Mouse (Mus musculus): ENCODE results near the gene Cand1. TPM values are rescaled to one million over a fixed set of nuclear protein-coding genes. Genes with fewer than 3 reads are reported as not detected.

Gene Cand1
- polyA plus RNA-seq, 1 experiment: 34.2 TPM

DNA sequence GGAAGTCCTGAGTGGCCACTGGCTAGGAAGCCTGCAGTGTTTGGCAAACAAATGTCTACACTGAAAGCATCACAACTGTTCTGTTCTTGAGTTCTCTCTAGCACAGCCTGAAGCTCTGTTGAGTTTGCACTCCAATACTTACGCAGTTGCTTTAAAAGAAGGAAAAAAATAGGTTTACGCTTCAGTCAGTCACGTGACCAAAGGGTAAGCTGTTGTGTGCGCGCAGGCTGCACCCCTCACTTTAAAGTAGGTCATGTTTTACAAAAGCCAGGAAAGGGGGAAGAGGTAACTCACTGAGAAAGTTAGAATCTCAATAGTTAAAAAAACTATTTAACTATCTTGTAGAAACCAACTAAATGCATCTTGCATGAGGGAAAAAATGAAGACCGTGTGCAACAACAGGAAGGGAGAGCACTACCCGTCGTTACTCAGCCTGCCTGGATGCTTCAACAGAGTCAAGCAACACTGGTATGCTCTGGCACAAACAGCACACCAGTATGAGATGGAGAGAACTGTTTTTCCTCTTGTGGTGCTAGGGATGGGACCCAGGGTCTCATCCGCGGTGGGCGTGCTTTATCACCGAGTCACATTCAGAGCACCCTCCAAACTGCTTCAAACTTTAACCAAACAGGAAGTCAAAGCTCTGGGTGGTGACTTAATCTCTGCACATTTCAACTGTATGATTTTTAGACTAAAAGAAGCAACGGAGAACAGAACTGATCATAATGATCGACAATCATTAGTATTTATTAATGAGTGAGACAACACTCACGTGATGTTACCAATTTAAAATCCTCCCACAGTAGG, 21.4 kb downstream of the Cand1 start:
- peaks cover 12% of the 10 kb centered on the region; the same call in 1 of the 2 replicates for H3K4me1 ChIP-seq (ENCODE audit: control insufficient read depth, insufficient read depth, low read length)
- TF ChIP-seq CTCF (IDR thresholded peaks at IDR 0.05; ENCODE audit: extremely low read depth, insufficient read depth, low read length) (no peak), POLR2A (IDR thresholded peaks at IDR 0.05; ENCODE audit: extremely low read depth, insufficient read depth, low read length) (no peak)
- no peak overlapping the region for H3K4me3 ChIP-seq (ENCODE audit: insufficient read depth, low read length)
- no peak overlapping the region for H3K27ac ChIP-seq (ENCODE audit: insufficient read depth, low read length)

DNA sequence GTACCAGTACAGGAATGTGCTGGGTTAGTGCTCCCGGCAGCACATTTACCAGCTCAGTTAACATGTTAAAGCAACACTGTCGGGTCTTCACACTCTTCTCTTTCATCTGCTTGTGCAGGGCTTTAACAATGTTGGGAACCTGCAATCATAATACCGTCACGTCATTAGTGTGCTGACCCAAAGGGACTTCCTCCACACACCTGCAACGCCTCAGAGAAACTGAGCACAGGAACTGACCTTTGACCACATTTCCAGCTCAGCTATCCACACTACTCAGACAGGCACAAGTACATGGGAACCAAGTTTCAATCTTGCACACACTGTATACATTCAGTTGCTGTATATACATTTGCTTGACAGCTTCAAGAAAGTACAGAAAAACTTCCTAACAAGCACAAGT, 27.4 kb downstream of the Cand1 start:
- no peak overlapping the region for H3K4me3 ChIP-seq (ENCODE audit: insufficient read depth, low read length)
- H3K27ac ChIP-seq (ENCODE audit: insufficient read depth, low read length): no peak overlapping the region
- TF ChIP-seq CTCF (IDR thresholded peaks at IDR 0.05; ENCODE audit: extremely low read depth, insufficient read depth, low read length) (no peak), POLR2A (IDR thresholded peaks at IDR 0.05; ENCODE audit: extremely low read depth, insufficient read depth, low read length) (no peak)
- no peaks in the 10 kb centered on the region for H3K4me1 ChIP-seq (ENCODE audit: control insufficient read depth, insufficient read depth, low read length)

DNA sequence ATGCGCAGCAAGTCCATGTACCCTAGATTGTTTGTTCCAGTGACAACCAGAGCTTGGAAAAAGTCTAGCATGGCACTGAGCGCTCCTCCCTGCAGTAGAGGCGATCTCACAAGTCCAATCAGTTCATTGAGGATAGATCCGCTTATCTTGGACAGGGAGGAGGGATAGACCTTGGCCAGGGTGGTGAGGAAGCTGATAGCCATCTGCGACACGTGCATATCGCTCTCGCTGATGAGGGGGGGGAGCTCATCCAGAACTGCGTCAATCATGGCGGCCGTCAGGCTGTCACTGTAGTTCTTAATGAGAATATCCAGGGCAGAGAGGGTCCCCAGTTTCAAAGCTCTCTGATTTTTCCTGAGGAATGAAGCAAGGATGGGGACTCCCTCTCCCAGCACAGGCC, 28.6 kb downstream of the Cand1 start:
- Histone ChIP-seq H3K4me1 (ENCODE audit: control insufficient read depth, insufficient read depth, low read length) (no peaks in the 10 kb centered on the region), H3K4me3 (ENCODE audit: insufficient read depth, low read length) (no peak overlapping the region), H3K27ac (ENCODE audit: insufficient read depth, low read length) (no peak overlapping the region)
- TF ChIP-seq POLR2A (IDR thresholded peaks at IDR 0.05; ENCODE audit: extremely low read depth, insufficient read depth, low read length) (no peak), CTCF (IDR thresholded peaks at IDR 0.05; ENCODE audit: extremely low read depth, insufficient read depth, low read length) (no peak)

DNA sequence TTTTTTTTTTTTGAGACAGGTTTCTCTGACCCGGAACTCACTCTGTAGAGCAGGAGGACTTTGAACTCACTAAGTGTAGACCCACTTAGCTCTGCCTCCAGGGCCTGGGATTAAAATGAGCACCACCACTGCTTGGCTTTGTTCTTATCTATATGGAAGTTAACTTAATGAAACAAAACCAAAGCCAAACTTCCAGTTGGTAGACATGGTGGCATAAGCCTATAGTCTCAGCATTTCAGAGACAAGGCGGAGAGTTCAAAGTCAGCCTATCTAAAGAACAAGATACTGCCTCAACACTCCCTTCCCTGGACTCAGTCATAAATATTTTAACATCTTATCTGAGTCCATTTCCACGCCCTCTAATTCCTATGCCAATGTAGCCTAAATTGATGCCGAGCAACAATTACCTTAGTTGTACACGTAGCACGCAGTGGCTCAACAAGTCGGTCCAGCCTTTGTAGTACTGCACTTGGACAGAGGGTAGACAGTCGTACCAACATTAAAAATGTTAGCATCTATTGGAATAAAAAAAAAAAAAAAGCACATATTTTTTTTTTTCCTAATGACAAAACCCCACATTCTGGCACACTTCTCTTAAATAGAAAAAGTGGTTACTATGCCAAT, 33.4 kb downstream of the Cand1 start:
- Histone ChIP-seq H3K27ac (ENCODE audit: insufficient read depth, low read length) (no peak overlapping the region), H3K4me3 (ENCODE audit: insufficient read depth, low read length) (no peak overlapping the region), H3K4me1 (ENCODE audit: control insufficient read depth, insufficient read depth, low read length) (no peaks in the 10 kb centered on the region)
- TF ChIP-seq POLR2A (IDR thresholded peaks at IDR 0.05; ENCODE audit: extremely low read depth, insufficient read depth, low read length) (no peak), CTCF (IDR thresholded peaks at IDR 0.05; ENCODE audit: extremely low read depth, insufficient read depth, low read length) (no peak)

DNA sequence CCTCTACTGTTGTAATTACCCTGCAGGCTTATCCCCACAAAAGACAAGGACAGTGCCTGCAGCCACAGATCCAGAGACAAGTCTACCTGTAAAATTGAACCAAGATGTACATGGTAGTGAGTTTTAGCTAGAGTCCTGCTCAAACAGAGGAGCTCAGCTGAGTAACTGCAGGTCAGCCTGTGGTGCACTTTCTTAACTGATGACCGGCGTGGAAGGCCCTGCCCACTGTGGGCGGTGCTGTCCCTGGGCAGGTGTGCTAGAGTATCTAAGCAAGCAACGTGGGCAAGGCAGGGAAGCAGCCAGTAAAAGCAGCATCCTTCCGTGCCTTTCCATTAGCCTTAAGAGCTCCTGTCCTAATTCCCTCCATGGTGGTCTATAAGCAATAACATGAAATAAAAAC, 34.6 kb downstream of the Cand1 start:
- TF ChIP-seq CTCF (IDR thresholded peaks at IDR 0.05; ENCODE audit: extremely low read depth, insufficient read depth, low read length) (no peak), POLR2A (IDR thresholded peaks at IDR 0.05; ENCODE audit: extremely low read depth, insufficient read depth, low read length) (no peak)
- Histone ChIP-seq H3K4me3 (ENCODE audit: insufficient read depth, low read length) (no peak overlapping the region), H3K27ac (ENCODE audit: insufficient read depth, low read length) (no peak overlapping the region), H3K4me1 (ENCODE audit: control insufficient read depth, insufficient read depth, low read length) (no peaks in the 10 kb centered on the region)

DNA sequence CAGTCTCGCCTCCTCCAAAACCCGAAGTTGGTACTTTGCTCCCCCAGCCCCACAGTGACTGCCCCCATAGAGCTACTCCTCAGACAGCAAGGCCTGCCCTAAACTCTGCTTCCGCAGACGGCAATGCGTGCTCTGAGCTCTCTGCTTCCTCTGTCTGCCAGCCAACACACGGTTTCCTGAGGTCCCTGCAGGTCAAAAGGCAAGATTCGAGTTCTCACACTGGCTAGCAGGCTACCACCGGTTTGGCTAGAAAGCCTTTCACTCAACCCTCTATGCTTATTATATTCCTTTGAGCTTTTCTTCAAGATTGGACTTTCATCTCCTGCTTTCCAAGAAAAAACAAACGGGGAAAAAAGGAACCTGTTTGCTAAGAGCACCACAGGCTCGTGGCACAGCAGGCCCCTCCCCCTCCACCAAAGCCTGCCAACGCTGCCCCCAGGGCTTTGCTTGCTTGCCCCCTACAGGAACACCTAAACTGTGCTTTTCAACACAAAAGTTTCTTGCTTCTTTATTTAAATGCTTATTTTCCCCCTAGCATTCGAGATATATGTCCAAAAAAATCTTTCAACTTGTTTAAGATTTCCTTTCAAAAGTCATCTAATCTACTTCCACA, 35.4 kb downstream of the Cand1 start:
- TF ChIP-seq CTCF (IDR thresholded peaks at IDR 0.05; ENCODE audit: extremely low read depth, insufficient read depth, low read length): no peak
- no peak for TF ChIP-seq POLR2A (IDR thresholded peaks at IDR 0.05; ENCODE audit: extremely low read depth, insufficient read depth, low read length)
- H3K4me3 ChIP-seq (ENCODE audit: insufficient read depth, low read length): no peak overlapping the region
- no peak overlapping the region for H3K27ac ChIP-seq (ENCODE audit: insufficient read depth, low read length)
- no peaks in the 10 kb centered on the region for H3K4me1 ChIP-seq (ENCODE audit: control insufficient read depth, insufficient read depth, low read length)

DNA sequence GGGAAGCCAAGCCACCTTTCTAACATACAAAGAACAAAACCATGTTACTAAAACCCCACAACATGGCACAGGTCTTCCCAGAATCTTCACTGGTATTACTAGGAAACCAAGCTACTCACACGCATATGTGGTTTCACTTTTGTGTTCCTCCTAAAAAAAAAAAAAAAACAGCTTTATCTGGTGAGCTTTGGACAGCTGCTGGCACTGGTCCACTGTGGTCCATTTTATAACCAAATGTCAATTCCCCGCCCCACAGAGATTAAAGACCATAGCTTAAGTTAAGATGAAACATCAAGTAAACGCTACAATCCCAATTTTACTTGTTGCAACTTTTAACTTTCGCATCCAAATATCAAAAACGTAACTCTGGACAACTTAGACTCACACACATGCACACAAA, 40.0 kb downstream of the Cand1 start:
- no peak overlapping the region for H3K27ac ChIP-seq (ENCODE audit: insufficient read depth, low read length)
- TF ChIP-seq POLR2A (IDR thresholded peaks at IDR 0.05; ENCODE audit: extremely low read depth, insufficient read depth, low read length) (no peak), CTCF (IDR thresholded peaks at IDR 0.05; ENCODE audit: extremely low read depth, insufficient read depth, low read length) (no peak)
- H3K4me3 ChIP-seq (ENCODE audit: insufficient read depth, low read length): no peak overlapping the region
- no peaks in the 10 kb centered on the region for H3K4me1 ChIP-seq (ENCODE audit: control insufficient read depth, insufficient read depth, low read length)

DNA sequence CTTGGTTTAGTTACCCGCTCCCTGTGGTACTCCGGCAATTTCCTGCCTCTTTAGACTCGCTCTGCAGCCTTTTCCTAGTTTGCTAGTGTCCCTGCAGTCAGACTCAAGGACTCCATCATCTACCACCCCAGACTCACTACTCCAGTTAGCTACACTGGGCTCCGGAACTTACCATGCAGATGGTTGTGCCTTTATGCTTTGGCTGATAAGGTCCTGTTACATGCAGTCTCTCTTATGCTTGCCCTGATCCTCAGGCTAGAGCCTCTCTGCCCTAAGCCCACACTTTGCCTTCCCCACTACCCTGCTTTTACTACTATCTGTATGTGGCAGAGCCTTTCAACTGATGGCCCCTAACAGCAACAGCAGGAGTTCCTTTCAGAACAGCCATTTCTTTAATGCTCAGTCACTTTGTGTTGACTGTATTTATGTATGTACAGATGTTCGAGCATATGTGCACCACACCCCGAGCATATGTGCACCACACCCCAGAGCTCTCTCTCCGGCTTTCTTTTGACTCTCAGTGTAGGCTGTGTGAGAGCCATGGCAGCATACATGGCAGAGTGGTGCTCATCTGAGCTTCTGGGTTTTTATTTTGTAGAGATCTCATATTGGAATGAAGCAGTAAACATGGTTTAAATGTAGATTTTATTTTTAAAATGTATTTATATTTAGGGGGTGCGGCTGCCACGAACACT, 41.5 kb downstream of the Cand1 start:
- Histone ChIP-seq H3K4me3 (ENCODE audit: insufficient read depth, low read length) (no peak overlapping the region), H3K27ac (ENCODE audit: insufficient read depth, low read length) (no peak overlapping the region), H3K4me1 (ENCODE audit: control insufficient read depth, insufficient read depth, low read length) (no peaks in the 10 kb centered on the region)
- TF ChIP-seq CTCF (IDR thresholded peaks at IDR 0.05; ENCODE audit: extremely low read depth, insufficient read depth, low read length) (no peak), POLR2A (IDR thresholded peaks at IDR 0.05; ENCODE audit: extremely low read depth, insufficient read depth, low read length) (no peak)

DNA sequence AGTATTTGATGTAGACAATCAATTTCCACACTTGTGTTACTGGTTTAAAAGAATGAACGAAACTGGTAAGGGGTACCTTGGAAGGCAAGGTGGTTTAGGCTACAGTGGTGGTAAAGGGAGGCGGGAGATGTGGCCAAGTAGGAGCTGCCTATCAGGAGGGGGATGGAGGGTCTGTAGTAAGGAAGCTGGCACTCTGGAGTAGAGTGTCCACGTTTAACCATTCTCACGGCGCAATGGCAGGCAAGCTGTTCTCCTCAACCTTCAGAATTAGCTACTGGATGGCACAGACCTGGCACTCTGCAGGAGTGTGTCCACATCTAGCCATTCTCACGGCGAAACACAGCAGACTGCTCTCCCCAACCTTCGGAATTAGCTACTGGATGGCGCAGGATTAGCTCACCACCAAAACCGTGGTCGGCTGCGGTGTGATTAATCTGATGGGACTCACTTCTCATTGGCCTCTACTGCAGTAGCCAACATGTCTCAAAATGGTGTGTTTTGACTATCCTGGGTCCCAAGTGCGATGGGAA, 42.2 kb downstream of the Cand1 start:
- Histone ChIP-seq H3K4me1 (ENCODE audit: control insufficient read depth, insufficient read depth, low read length) (no peaks in the 10 kb centered on the region), H3K4me3 (ENCODE audit: insufficient read depth, low read length) (no peak overlapping the region), H3K27ac (ENCODE audit: insufficient read depth, low read length) (no peak overlapping the region)
- TF ChIP-seq POLR2A (IDR thresholded peaks at IDR 0.05; ENCODE audit: extremely low read depth, insufficient read depth, low read length) (no peak), CTCF (IDR thresholded peaks at IDR 0.05; ENCODE audit: extremely low read depth, insufficient read depth, low read length) (no peak)

Data from cortical plate, adult 2 months (tissue).